Mouse (Mus musculus) C3H10T1/2 (cell line): ENCODE measurements around the gene Olfr1240. TPM values are rescaled to one million over a fixed set of nuclear protein-coding genes. Genes with fewer than 3 reads are reported as not detected.

Experiments used
- polyA plus RNA-seq, 2 experiments: library from polyadenylated mRNA; unstranded; fragments of >200 nt; fragmentation: generic; extraction: Trizol; gene quantifications; one replicate each; pipeline ENCODE4 v1.2.1; 2012; ENCODE audit warnings: missing spikeins in 2 of 2

Gene Olfr1240
- polyA plus RNA-seq: not detected

GRCm38 (mm10) chr2:89442900-89443299 lies at the start of gene Olfr1240:
Olfr1240 (minus strand) TSS chr2:89443000.

DNA sequence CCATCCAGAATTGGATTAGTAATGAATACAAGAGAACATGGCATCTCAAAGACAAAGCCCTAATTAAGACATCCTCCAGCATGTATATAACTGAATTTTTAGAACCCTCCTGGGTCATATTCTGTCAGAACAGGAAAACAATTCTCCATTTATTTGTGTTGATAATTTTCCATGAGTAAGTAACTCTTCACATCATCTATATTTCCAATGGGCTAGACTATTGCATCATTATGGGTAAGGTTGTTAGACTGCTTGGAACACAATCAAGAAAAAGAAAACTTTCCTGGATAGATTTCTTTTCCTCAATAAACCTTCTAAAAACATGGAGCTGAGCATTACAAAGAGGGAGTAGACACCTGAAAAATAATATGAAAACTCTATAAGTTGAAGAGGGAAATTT lies 44.2 kb upstream of the Olfr1240 start, which contains the start of gene Olfr1241:
Gene Olfr1241 (minus strand): TSS at position 101 of the 400 bp plus-strand sequence.

GRCm38 (mm10) chr2:89420307-89420706 lies 22.5 kb downstream of the Olfr1240 start, which contains the start of gene Olfr1239:
Olfr1239 (minus strand) TSS chr2:89420407.

GRCm38 (mm10) chr2:89409576-89409975 lies 33.2 kb downstream of the Olfr1240 start, which contains the start of gene Olfr1238:
Olfr1238 (minus strand) TSS chr2:89409676.

Other genes with a start within 250 kb of the Olfr1240 start
- gene Olfr1226, start 243.0 kb downstream of the Olfr1240 start, polyA plus RNA-seq: not detected
- not detected for gene Olfr1228, start 188.9 kb downstream of the Olfr1240 start, polyA plus RNA-seq
- gene Olfr1229, start 155.0 kb downstream of the Olfr1240 start, polyA plus RNA-seq: not detected
- not detected for gene Olfr1230, start 145.7 kb downstream of the Olfr1240 start, polyA plus RNA-seq
- not detected for gene Olfr1231, start 135.9 kb downstream of the Olfr1240 start, polyA plus RNA-seq
- gene Olfr1232, start 113.3 kb downstream of the Olfr1240 start, polyA plus RNA-seq: not detected
- not detected for gene Olfr1233, start 100.6 kb downstream of the Olfr1240 start, polyA plus RNA-seq
- gene Olfr1234, start 78.1 kb downstream of the Olfr1240 start, polyA plus RNA-seq: not detected
- gene Olfr1238, start 33.3 kb downstream of the Olfr1240 start, polyA plus RNA-seq: not detected
- gene Olfr1239, start 22.6 kb downstream of the Olfr1240 start, polyA plus RNA-seq: not detected
- not detected for gene Olfr1241, start 44.1 kb upstream of the Olfr1240 start, polyA plus RNA-seq
- not detected for gene Olfr1242, start 55.3 kb upstream of the Olfr1240 start, polyA plus RNA-seq
- not detected for gene Olfr1243, start 88.5 kb upstream of the Olfr1240 start, polyA plus RNA-seq
- not detected for gene Olfr1245, start 135.4 kb upstream of the Olfr1240 start, polyA plus RNA-seq
- not detected for gene Olfr1246, start 150.2 kb upstream of the Olfr1240 start, polyA plus RNA-seq
- not detected for gene Olfr1247, start 171.1 kb upstream of the Olfr1240 start, polyA plus RNA-seq
- not detected for gene Olfr1248, start 175.2 kb upstream of the Olfr1240 start, polyA plus RNA-seq
- gene Olfr1249, start 192.0 kb upstream of the Olfr1240 start, polyA plus RNA-seq: not detected
- gene Olfr1250, start 218.5 kb upstream of the Olfr1240 start, polyA plus RNA-seq: not detected
- gene Olfr1251, start 228.9 kb upstream of the Olfr1240 start, polyA plus RNA-seq: not detected